ENCODE assay signal across 9 mouse cellular contexts in genomic region chr7:80216566-80216965, GRCm38 (mm10). TPM values are rescaled to one million over a fixed set of nuclear protein-coding genes. Genes with fewer than 3 reads are reported as not detected.
DNase-seq lines count a peak whose midpoint lies in the region; ATAC-seq lines count a peak whose summit lies in the region.
"Had no signal": no experiment of that assay in that cellular context is flagged by ENCODE, and none has a peak within 500 bp of the region (broad histone marks: within the 10 kb centered on the region; RNA-seq: fewer than 3 reads in every experiment).

No protein-coding gene starts in this region.

- H3K9ac ChIP-seq in neural tube, embryonic 13.5 days: peak overlapping the region; percentile 26; the same call in 1 of the 2 replicates
- H3K9ac ChIP-seq in hindbrain, embryonic 13.5 days: peak overlapping the region; percentile 46; the same call in 1 of the 2 replicates
- H3K9ac ChIP-seq: embryonic facial prominence, embryonic 12.5 days had no signal

- no peak overlapping the region for H3K27ac ChIP-seq in neural tube, embryonic 13.5 days (replicated peaks)
- no peak overlapping the region for H3K27ac ChIP-seq in hindbrain, embryonic 13.5 days
- H3K27ac ChIP-seq: embryonic facial prominence, embryonic 12.5 days had no signal

- no peaks in the 10 kb centered on the region for H3K27me3 ChIP-seq in neural tube, embryonic 13.5 days
- no peaks in the 10 kb centered on the region for H3K27me3 ChIP-seq in hindbrain, embryonic 13.5 days
- H3K27me3 ChIP-seq: embryonic facial prominence, embryonic 12.5 days had no signal

- 58% methylated on average over 8 of the region's 8 CpGs for WGBS in neural tube, embryonic 13.5 days
- 65% methylated on average over 8 of the region's 8 CpGs for WGBS in hindbrain, embryonic 13.5 days

- H3K9me3 ChIP-seq in neural tube, embryonic 13.5 days: no peaks in the 10 kb centered on the region
- H3K9me3 ChIP-seq in hindbrain, embryonic 13.5 days: no peaks in the 10 kb centered on the region
- H3K9me3 ChIP-seq: embryonic facial prominence, embryonic 12.5 days had no signal

- no peak for DNase-seq in frontal cortex, postnatal 14 days (ENCODE audit: low spot score in 2 of 2)
- DNase-seq in neural tube, embryonic 10.5 days (ENCODE audit: extremely low spot score, low spot score): no peak
- DNase-seq in lung, postnatal 25 days (ENCODE audit: low spot score): peak; percentile 42
- no peak for DNase-seq in T-cell, adult 2 months (ENCODE audit: low spot score)

- no peak overlapping the region for H3K4me3 ChIP-seq in neural tube, embryonic 13.5 days
- no peak overlapping the region for H3K4me3 ChIP-seq in hindbrain, embryonic 13.5 days
- H3K4me3 ChIP-seq: embryonic facial prominence, embryonic 12.5 days had no signal

- ATAC-seq in frontal cortex, adult (ENCODE audit: low TSS enrichment): peak; percentile 48; the same call in 1 of the 2 replicates
- 0 out of 2 replicates have a peak, but pooled peaks have one; percentile 19 for ATAC-seq in neural tube, embryonic 13.5 days (ENCODE audit: low read depth)
- peak; percentile 26; the same call in 1 of the 2 replicates for ATAC-seq in hindbrain, embryonic 13.5 days (ENCODE audit: low FRiP score)
- no peak for ATAC-seq in erythroblast, adult 5-6 weeks (replicated peaks; ENCODE audit: low FRiP score, poor library complexity, severe bottlenecking)

- no peak overlapping the region for H3K4me2 ChIP-seq in neural tube, embryonic 13.5 days
- no peak overlapping the region for H3K4me2 ChIP-seq in hindbrain, embryonic 13.5 days
- H3K4me2 ChIP-seq: embryonic facial prominence, embryonic 12.5 days had no signal

- H3K4me1 ChIP-seq in neural tube, embryonic 13.5 days (replicated peaks): peaks cover 12% of the 10 kb centered on the region
- H3K4me1 ChIP-seq in hindbrain, embryonic 13.5 days (replicated peaks): peaks cover 10% of the 10 kb centered on the region

- peaks cover 80% of the 10 kb centered on the region for H3K36me3 ChIP-seq in neural tube, embryonic 13.5 days
- peaks cover 78% of the 10 kb centered on the region for H3K36me3 ChIP-seq in hindbrain, embryonic 13.5 days

RNA-seq across cellular contexts. Expression of gene Cib1, which starts 16.0 kb away (rescaled TPM):
- polyA plus RNA-seq in neural tube, embryonic 13.5 days (2015; fragmentation: Nextera tagmentation; extraction: Ambion mirVana): 31.0 and 34.6 TPM in 2 replicates
- 35.0 and 38.1 TPM in 2 replicates for polyA plus RNA-seq in hindbrain, embryonic 13.5 days (2015; fragmentation: Nextera tagmentation; extraction: Ambion mirVana)
- total RNA-seq in erythroblast, adult 5-6 weeks (2015; ENCODE audit: low replicate concordance): 21.3 and 41.8 TPM in 2 replicates
- total RNA-seq in erythroblast, adult 5-6 weeks (2017; ENCODE audit: low replicate concordance): 29.8 and 37.1 TPM in 2 replicates

RNA-seq across cellular contexts. Expression of gene Gdpgp1, which starts 16.1 kb away (rescaled TPM):
- 4.5 TPM in 2 replicates for polyA plus RNA-seq in neural tube, embryonic 13.5 days (2015; fragmentation: Nextera tagmentation; extraction: Ambion mirVana)
- polyA plus RNA-seq in hindbrain, embryonic 13.5 days (2015; fragmentation: Nextera tagmentation; extraction: Ambion mirVana): 4.1 and 5.3 TPM in 2 replicates
- 0.77 TPM in 1 of 2 replicates, not detected in the other for total RNA-seq in erythroblast, adult 5-6 weeks (2015; ENCODE audit: low replicate concordance)
- total RNA-seq in erythroblast, adult 5-6 weeks (2017; ENCODE audit: low replicate concordance): 0.94 and 2.0 TPM in 2 replicates

RNA-seq across cellular contexts. Expression of gene Ttll13, which starts 29.6 kb away (rescaled TPM):
- 1.6 and 2.8 TPM in 2 replicates for polyA plus RNA-seq in neural tube, embryonic 13.5 days (2015; fragmentation: Nextera tagmentation; extraction: Ambion mirVana)
- polyA plus RNA-seq in hindbrain, embryonic 13.5 days (2015; fragmentation: Nextera tagmentation; extraction: Ambion mirVana): 1.7 and 2.1 TPM in 2 replicates
- not detected in 2 replicates for total RNA-seq in erythroblast, adult 5-6 weeks (2015; ENCODE audit: low replicate concordance)
- 1.5 TPM in 1 of 2 replicates, not detected in the other for total RNA-seq in erythroblast, adult 5-6 weeks (2017; ENCODE audit: low replicate concordance)

RNA-seq across cellular contexts. Expression of gene Sema4b, which starts 29.9 kb away (rescaled TPM):
- polyA plus RNA-seq in neural tube, embryonic 13.5 days (2015; fragmentation: Nextera tagmentation; extraction: Ambion mirVana): 22.1 and 23.2 TPM in 2 replicates
- 23.9 and 26.5 TPM in 2 replicates for polyA plus RNA-seq in hindbrain, embryonic 13.5 days (2015; fragmentation: Nextera tagmentation; extraction: Ambion mirVana)
- 19.9 and 22.1 TPM in 2 replicates for total RNA-seq in erythroblast, adult 5-6 weeks (2015; ENCODE audit: low replicate concordance)
- total RNA-seq in erythroblast, adult 5-6 weeks (2017; ENCODE audit: low replicate concordance): 33.7 and 49.8 TPM in 2 replicates

RNA-seq across cellular contexts. Expression of gene Ngrn, which starts 44.4 kb away (rescaled TPM):
- polyA plus RNA-seq in neural tube, embryonic 13.5 days (2015; fragmentation: Nextera tagmentation; extraction: Ambion mirVana): 57.5 and 62.6 TPM in 2 replicates
- 60.3 and 62.3 TPM in 2 replicates for polyA plus RNA-seq in hindbrain, embryonic 13.5 days (2015; fragmentation: Nextera tagmentation; extraction: Ambion mirVana)
- 5.2 and 7.7 TPM in 2 replicates for total RNA-seq in erythroblast, adult 5-6 weeks (2015; ENCODE audit: low replicate concordance)
- 5.6 and 9.9 TPM in 2 replicates for total RNA-seq in erythroblast, adult 5-6 weeks (2017; ENCODE audit: low replicate concordance)
